Mouse (Mus musculus) liver, embryonic 14.5 days (tissue): ENCODE results near the gene 5730522E02Rik. TPM values are rescaled to one million over a fixed set of nuclear protein-coding genes. Genes with fewer than 3 reads are reported as not detected.

ENCODE experiments used
- ATAC-seq: fragments of 200-750 bp; cut with Nextera tagmentation; 2 replicates; pipeline ENCODE4 v1.8.0; 2017; ENCODE audit warnings: moderate number of reproducible peaks, mild to moderate bottlenecking, moderate library complexity; ENCODE audit not compliant: insufficient read depth
- DNase-seq, 3 experiments: peaks; one replicate each; pipeline ENCODE4 v3.0.0-alpha.2; 2012 to 2013; ENCODE audit warnings: low read depth in 3 of 3, low spot score in 3 of 3
- H3K27ac ChIP-seq: fragments of 300-500 bp; sonication (generic); 2 replicates; pipeline ENCODE4 v1.5.1; 2014; ENCODE audit warnings: moderate library complexity, mild to moderate bottlenecking, control low read depth, inconsistent platforms
- H3K27me3 ChIP-seq: fragments of 300-500 bp; sonication (generic); 2 replicates; pipeline ENCODE4 v1.6.1; 2014; ENCODE audit warnings: mild to moderate bottlenecking, low read length, moderate library complexity; ENCODE audit not compliant: control insufficient read depth, insufficient read depth
- H3K36me3 ChIP-seq: fragments of 300-500 bp; sonication (generic); replicated peaks from 2 replicates; pipeline ENCODE4 v1.6.1; 2014; ENCODE audit warnings: low read depth; ENCODE audit not compliant: control insufficient read depth, insufficient read depth
- H3K4me1 ChIP-seq, 2 experiments: fragments of 200-500 bp in 1 of 2; fragments of 300-500 bp in 1 of 2; sonication (generic) in 1 of 2; replicated peaks; 2 replicates each; pipeline ENCODE4 v1.6.1; 2012 to 2014; ENCODE audit warnings: antibody characterized with exemption in 1 of 2, inconsistent platforms in 1 of 2, low read length in 1 of 2; ENCODE audit not compliant: control insufficient read depth in 2 of 2, insufficient read depth in 2 of 2
- H3K4me2 ChIP-seq: fragments of 300-500 bp; sonication (generic); 2 replicates; pipeline ENCODE4 v1.6.1; 2014; ENCODE audit warnings: low read depth, mild to moderate bottlenecking, control low read depth, moderate library complexity
- H3K4me3 ChIP-seq, 2 experiments: fragments of 200-500 bp in 1 of 2; fragments of 300-500 bp in 1 of 2; sonication (generic) in 1 of 2; 2 replicates each; pipeline ENCODE4 v1.5.1; 2012 to 2014; ENCODE audit warnings: low read depth in 2 of 2, low read length in 2 of 2, mild to moderate bottlenecking in 2 of 2, control low read depth in 1 of 2, inconsistent platforms in 1 of 2, moderate library complexity in 1 of 2; ENCODE audit not compliant: insufficient read depth in 1 of 2
- H3K9ac ChIP-seq: fragments of 300-500 bp; sonication (generic); replicated peaks from 2 replicates; pipeline ENCODE4 v1.6.1; 2014; ENCODE audit warnings: mild to moderate bottlenecking, control low read depth, moderate library complexity
- H3K9me3 ChIP-seq: fragments of 300-500 bp; sonication (generic); 2 replicates; pipeline ENCODE4 v1.6.1; 2016; ENCODE audit warnings: low read length, mixed read lengths; ENCODE audit not compliant: control insufficient read depth
- CTCF ChIP-seq: IDR thresholded peaks from 2 replicates; pipeline ENCODE4 v1.5.1; 2016; ENCODE audit warnings: antibody characterized with exemption, low read depth, control low read depth
- EP300 ChIP-seq: IDR thresholded peaks from 2 replicates; pipeline ENCODE4 v1.6.1; 2016; ENCODE audit warnings: antibody characterized with exemption, low read depth
- WGBS: fragments of 180-500 bp; shearing (Covaris S2); extraction: QIAGEN DNeasy Blood & Tissue Kit; methylation state at CpG from one replicate; pipeline ENCODE4 v1.1.7; 2014; ENCODE audit not compliant: insufficient replicate concordance; 5-methylcytosine and 5-hydroxymethylcytosine counted together
- polyA plus RNA-seq, 2 experiments: library from polyadenylated mRNA; depleted of rRNA in 1 of 2; stranded (reverse) in 1 of 2; unstranded in 1 of 2; fragments of >200 nt; fragmentation: Nextera tagmentation in 1 of 2; extraction: Ambion mirVana in 1 of 2; gene quantifications; 2 replicates each; pipeline versions ENCODE4 v1.2.1 to v1.2.3; 2012 to 2014

5730522E02Rik gene
- polyA plus RNA-seq, 2 experiments, result 0.10 to 0.25 TPM

DNA sequence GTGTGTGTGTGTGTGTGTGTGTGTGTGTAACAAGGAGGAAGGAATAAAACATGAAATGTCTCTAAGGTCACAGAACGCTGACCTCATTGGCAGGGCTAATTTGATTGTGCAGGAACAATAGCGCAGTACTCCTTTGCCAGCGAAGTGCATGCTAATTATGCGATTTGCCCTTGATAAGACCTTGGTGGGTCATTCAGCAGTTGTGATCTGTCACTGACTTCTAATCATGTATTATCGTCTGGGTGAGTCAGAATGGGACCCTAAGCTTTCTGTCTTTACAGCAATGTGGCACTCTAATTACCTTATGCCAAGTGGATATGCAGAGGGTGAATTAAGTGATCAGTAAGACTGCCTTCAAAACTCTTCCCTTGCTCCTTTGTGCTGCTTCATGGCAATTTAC, 514.4 kb downstream of the 5730522E02Rik start:
- H3K27me3 ChIP-seq, result no peaks in the 10 kb centered on the region
- 69% methylated on average over 5 of the region's 5 CpGs for WGBS
- no peak overlapping the region for H3K4me2 ChIP-seq
- no peak for ATAC-seq
- no peak for DNase-seq
- TF ChIP-seq CTCF (no peak), EP300 (no peak)
- no peaks in the 10 kb centered on the region for H3K9me3 ChIP-seq
- H3K36me3 ChIP-seq, result no peaks in the 10 kb centered on the region
- no peak overlapping the region for H3K4me3 ChIP-seq
- H3K27ac ChIP-seq, result no peak overlapping the region
- no peaks in the 10 kb centered on the region for H3K4me1 ChIP-seq
- no peak overlapping the region for H3K9ac ChIP-seq

- Histone ChIP-seq H3K27me3 (no peaks in the 10 kb centered on the region), H3K36me3 (no peaks in the 10 kb centered on the region), H3K4me1 (no peaks in the 10 kb centered on the region), H3K4me2 (no peak overlapping the region), H3K27ac (no peak overlapping the region), H3K4me3 (no peak overlapping the region), H3K9ac (no peak overlapping the region), H3K9me3 (no peaks in the 10 kb centered on the region)
- TF ChIP-seq CTCF, result no peak
- no peak for TF ChIP-seq EP300
- no peak for ATAC-seq
- WGBS, result 46% methylated on average over 4 of the region's 4 CpGs
- no peak for DNase-seq
Measured at GRCm38 (mm10) chr11:25684731-25685130, 525.8 kb downstream of the 5730522E02Rik start.

DNA sequence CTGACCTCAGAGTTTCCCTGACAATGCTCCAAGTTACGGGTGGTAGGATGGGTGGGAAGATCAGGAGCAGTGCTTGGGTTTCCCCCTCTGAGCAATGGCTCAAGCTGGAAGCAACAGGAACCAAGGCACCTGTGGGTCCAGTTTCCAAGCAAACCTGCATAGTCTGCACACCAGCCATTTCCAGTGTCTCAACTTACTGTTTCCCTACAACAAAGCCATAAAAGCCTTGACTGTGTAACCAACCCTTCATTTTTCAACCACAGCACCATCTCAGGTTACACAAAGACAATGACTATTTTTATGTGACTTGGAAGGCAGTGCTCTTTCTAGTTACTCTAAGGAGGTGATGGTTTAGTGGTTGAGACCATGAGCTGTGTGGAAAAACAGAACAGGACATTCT, 530.7 kb downstream of the 5730522E02Rik start:
- Histone ChIP-seq H3K9ac (no peak overlapping the region), H3K36me3 (no peaks in the 10 kb centered on the region), H3K4me2 (no peak overlapping the region), H3K9me3 (no peaks in the 10 kb centered on the region), H3K27ac (no peak overlapping the region), H3K27me3 (no peaks in the 10 kb centered on the region), H3K4me3 (no peak overlapping the region), H3K4me1 (no peaks in the 10 kb centered on the region)
- DNase-seq (no peak), ATAC-seq (no peak)
- TF ChIP-seq CTCF (no peak), EP300 (no peak)
- 55% methylated on average over 1 of the region's 1 CpGs for WGBS

GRCm38 (mm10) chr11:25674194-25674593, 536.4 kb downstream of the 5730522E02Rik start:
- Histone ChIP-seq H3K4me1 (no peaks in the 10 kb centered on the region), H3K27ac (no peak overlapping the region), H3K36me3 (no peaks in the 10 kb centered on the region), H3K27me3 (no peaks in the 10 kb centered on the region), H3K4me2 (no peak overlapping the region), H3K4me3 (no peak overlapping the region), H3K9me3 (no peaks in the 10 kb centered on the region), H3K9ac (no peak overlapping the region)
- DNase-seq (no peak), ATAC-seq (no peak)
- TF ChIP-seq CTCF (no peak), EP300 (no peak)
- WGBS, result 75% methylated on average over 3 of the region's 3 CpGs

DNA sequence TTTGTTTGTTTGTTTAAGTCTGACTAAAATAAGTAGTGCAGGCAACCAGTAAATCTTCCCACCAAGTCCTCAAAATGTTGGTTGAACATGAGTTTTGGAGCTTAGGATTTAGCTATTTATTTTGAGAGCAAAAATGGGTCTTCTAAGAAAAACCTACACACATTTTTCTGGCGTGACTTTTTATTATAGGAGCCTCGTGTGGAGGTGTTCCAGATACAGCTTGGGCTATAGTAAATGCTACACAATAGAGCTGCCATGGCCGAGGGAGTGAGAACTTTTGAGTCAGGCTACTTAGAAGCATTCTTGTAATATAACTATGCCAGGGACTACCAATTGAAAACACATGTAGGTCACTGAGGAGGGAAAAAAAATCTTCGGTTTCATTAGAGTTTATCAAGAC, 540.5 kb downstream of the 5730522E02Rik start:
- H3K9me3 ChIP-seq, result no peaks in the 10 kb centered on the region
- DNase-seq (no peak), ATAC-seq (no peak)
- H3K27me3 ChIP-seq, result no peaks in the 10 kb centered on the region
- no peaks in the 10 kb centered on the region for H3K36me3 ChIP-seq
- no peak overlapping the region for H3K4me2 ChIP-seq
- no peak overlapping the region for H3K4me3 ChIP-seq
- no peak overlapping the region for H3K27ac ChIP-seq
- H3K9ac ChIP-seq, result no peak overlapping the region
- no peak for TF ChIP-seq CTCF
- no peak for TF ChIP-seq EP300
- 41% methylated on average over 4 of the region's 4 CpGs for WGBS
- H3K4me1 ChIP-seq, result no peaks in the 10 kb centered on the region
